Mouse (Mus musculus) forebrain, embryonic 16.5 days (tissue): ENCODE data around the gene Lypd6b. TPM values are rescaled to one million over a fixed set of nuclear protein-coding genes. Genes with fewer than 3 reads are reported as not detected.
A peak's percentile ranks its signal among the peaks of the same experiment; 100 is the strongest.

Experiments
- ATAC-seq: fragments of 200-750 bp; cut with Nextera tagmentation; 2 replicates; pipeline ENCODE4 v1.8.0; 2017; ENCODE audit warnings: mild to moderate bottlenecking, moderate library complexity
- H3K27ac ChIP-seq: fragments of 300-500 bp; sonication (generic); 2 replicates; pipeline ENCODE4 v1.5.1; 2014; ENCODE audit warnings: low read length, control low read depth
- H3K27me3 ChIP-seq: fragments of 300-500 bp; sonication (generic); replicated peaks from 2 replicates; pipeline ENCODE4 v1.6.1; 2014; ENCODE audit warnings: low read length; ENCODE audit not compliant: control insufficient read depth, insufficient read depth
- H3K36me3 ChIP-seq: fragments of 300-500 bp; sonication (generic); 2 replicates; pipeline ENCODE4 v1.6.1; 2014; ENCODE audit not compliant: control insufficient read depth, insufficient read depth
- H3K4me1 ChIP-seq: fragments of 300-500 bp; sonication (generic); replicated peaks from 2 replicates; pipeline ENCODE4 v1.6.1; 2014; ENCODE audit warnings: low read length; ENCODE audit not compliant: control insufficient read depth, insufficient read depth
- H3K4me2 ChIP-seq: fragments of 300-500 bp; sonication (generic); 2 replicates; pipeline ENCODE4 v1.6.1; 2014; ENCODE audit warnings: mild to moderate bottlenecking, low read length, control low read depth
- H3K4me3 ChIP-seq: fragments of 300-500 bp; sonication (generic); replicated peaks from 2 replicates; pipeline ENCODE4 v1.5.1; 2014; ENCODE audit warnings: mild to moderate bottlenecking, low read length, control low read depth
- H3K9ac ChIP-seq: fragments of 300-500 bp; sonication (generic); replicated peaks from 2 replicates; pipeline ENCODE4 v1.6.1; 2014; ENCODE audit warnings: low read depth, low read length, control low read depth
- H3K9me3 ChIP-seq: fragments of 300-500 bp; sonication (generic); 2 replicates; pipeline ENCODE4 v1.6.1; 2016; ENCODE audit warnings: low read length; ENCODE audit not compliant: control insufficient read depth
- WGBS: fragments of 180-500 bp; shearing (Covaris S2); extraction: QIAGEN DNeasy Blood & Tissue Kit; methylation state at CpG from one replicate; pipeline ENCODE4 v1.1.7; 2014; 5-methylcytosine and 5-hydroxymethylcytosine counted together
- polyA plus RNA-seq: library from polyadenylated mRNA; unstranded; fragments of >200 nt; fragmentation: Nextera tagmentation; extraction: Ambion mirVana; gene quantifications from 2 replicates; pipeline ENCODE4 v1.2.1, GENCODE M21; 2015

Gene Lypd6b
- polyA plus RNA-seq, 1 experiment from 2014 or later: 12.4 TPM

DNA sequence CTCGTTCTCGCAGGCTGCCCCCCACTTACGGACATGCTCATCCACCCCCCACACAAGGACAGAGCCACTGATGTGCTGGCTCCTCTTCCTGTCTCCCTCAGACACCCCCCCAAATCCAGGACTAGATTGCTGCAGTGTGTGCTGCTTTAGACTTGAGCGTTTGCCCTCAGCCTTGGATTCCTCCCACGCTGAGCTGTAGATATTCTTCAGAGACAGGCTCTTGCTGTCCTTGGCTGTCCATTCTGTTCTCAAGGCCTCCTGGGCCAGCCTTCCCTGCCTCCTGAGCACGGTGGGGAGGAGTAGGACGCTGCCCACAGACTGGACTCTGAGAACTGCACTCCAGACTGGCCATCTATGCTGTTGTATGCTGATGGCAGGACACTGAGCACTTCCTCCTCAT, 40.5 kb upstream of the Lypd6b start:
- Histone ChIP-seq H3K9me3 (no peaks in the 10 kb centered on the region), H3K4me3 (no peak overlapping the region), H3K4me1 (peaks cover 35% of the 10 kb centered on the region), H3K27ac (no peak overlapping the region), H3K36me3 (peaks cover 19% of the 10 kb centered on the region), H3K4me2 (no peak overlapping the region), H3K9ac (no peak overlapping the region), H3K27me3 (no peaks in the 10 kb centered on the region)
- ATAC-seq: no peak
- WGBS: 90% methylated on average over 7 of the region's 7 CpGs

- Histone ChIP-seq H3K9me3 (no peaks in the 10 kb centered on the region), H3K9ac (no peak overlapping the region), H3K36me3 (peaks cover 19% of the 10 kb centered on the region), H3K4me2 (no peak overlapping the region), H3K27ac (no peak overlapping the region), H3K4me3 (no peak overlapping the region), H3K4me1 (peaks cover 28% of the 10 kb centered on the region), H3K27me3 (no peaks in the 10 kb centered on the region)
- 90% methylated on average over 2 of the region's 2 CpGs for whole genome bisulfite sequencing
- no peak for ATAC-seq
Observed at GRCm38 (mm10) chr2:49747670-49748069, 39.8 kb upstream of the Lypd6b start.

DNA sequence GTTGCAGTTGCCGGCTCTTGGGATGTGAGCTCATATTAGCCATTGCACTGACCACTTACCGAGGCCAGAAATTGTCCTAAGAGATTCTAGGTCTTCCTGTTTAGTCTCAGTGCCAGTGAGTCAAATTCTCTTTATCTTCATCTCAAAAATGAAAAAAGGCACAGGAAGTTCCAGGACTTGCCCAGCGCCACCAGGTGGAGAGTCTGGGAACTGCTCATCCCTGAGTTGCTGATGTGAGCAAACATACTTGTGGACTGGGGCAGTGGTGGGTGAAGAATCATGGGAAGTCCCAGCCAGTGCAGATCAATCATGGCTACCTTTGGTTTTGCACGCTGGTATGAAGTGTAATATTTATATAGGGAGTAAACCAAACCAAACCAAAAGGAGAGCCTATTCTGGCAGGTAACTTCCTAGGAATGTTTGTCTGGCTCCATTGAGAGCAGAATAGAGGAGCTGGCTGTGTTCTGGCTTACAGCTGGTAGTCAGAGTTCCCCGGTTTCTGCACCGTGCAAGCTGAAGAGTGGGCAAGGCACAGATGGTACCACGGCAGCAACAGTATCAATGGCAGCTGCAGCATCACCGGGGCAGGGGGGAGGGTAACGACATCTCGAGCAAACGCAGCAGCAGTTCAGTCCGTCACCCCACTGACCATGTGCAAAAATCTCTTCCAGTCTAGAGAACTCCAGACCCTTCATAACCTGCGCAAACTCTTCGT, 38.7 kb upstream of the Lypd6b start:
- no peak overlapping the region for H3K27ac ChIP-seq
- ATAC-seq: no peak
- peaks cover 27% of the 10 kb centered on the region for H3K36me3 ChIP-seq
- H3K9ac ChIP-seq: no peak overlapping the region
- H3K9me3 ChIP-seq: no peaks in the 10 kb centered on the region
- H3K4me3 ChIP-seq: no peak overlapping the region
- H3K27me3 ChIP-seq: no peaks in the 10 kb centered on the region
- 75% methylated on average over 14 of the region's 14 CpGs for WGBS
- no peak overlapping the region for H3K4me2 ChIP-seq
- H3K4me1 ChIP-seq: peaks cover 17% of the 10 kb centered on the region

DNA sequence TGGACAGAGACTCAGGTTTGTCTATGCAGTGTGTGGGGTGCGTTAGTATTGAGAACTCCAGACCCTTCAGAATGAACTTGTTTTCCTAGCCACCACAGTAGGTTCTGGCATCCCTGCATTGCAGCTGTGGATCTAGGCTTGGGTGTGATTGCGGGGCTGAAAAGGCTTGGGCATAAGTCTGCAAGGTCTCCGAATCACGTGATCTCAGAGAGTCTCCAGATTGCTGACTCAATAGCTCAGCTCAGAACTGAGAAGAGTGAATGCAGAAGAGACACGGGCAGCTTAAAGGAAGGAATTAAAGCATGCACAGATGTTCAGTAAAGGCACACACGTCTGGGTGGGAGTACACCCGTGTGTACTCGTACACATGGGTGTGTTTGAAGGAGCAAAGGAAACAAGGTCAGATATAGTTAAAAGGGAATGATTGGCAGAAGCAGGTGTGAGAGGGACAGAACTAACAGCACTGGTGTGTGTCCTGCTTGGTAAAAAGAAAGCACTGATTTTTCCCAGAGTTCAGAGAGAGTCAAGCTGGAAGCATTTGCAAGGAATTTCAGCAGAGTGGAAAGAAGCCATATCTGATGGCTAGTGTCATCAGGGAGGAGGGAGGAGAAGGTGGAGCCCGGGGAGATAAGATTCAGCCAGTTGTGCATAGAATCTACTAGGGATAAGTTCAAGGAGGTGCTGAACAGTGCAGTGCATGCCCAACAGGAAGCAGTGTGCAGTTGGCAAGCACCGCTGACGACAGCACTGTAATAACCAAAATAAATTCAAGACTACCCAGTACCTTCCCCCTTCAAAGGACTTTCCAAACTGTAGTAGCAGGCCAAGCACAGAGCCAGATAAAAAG, 37.5 kb upstream of the Lypd6b start:
- peaks cover 30% of the 10 kb centered on the region for H3K36me3 ChIP-seq
- no peak overlapping the region for H3K9ac ChIP-seq
- H3K27ac ChIP-seq: no peak overlapping the region
- no peak overlapping the region for H3K4me2 ChIP-seq
- H3K9me3 ChIP-seq: no peaks in the 10 kb centered on the region
- WGBS: 87% methylated on average over 11 of the region's 11 CpGs
- peaks cover 12% of the 10 kb centered on the region for H3K4me1 ChIP-seq
- no peak for ATAC-seq
- H3K4me3 ChIP-seq: no peak overlapping the region
- no peaks in the 10 kb centered on the region for H3K27me3 ChIP-seq

GRCm38 (mm10) chr2:49751544-49752210, 35.8 kb upstream of the Lypd6b start:
- no peak overlapping the region for H3K9ac ChIP-seq
- 55% methylated on average over 10 of the region's 10 CpGs for WGBS
- H3K27me3 ChIP-seq: no peaks in the 10 kb centered on the region
- no peak overlapping the region for H3K4me3 ChIP-seq
- no peak overlapping the region for H3K4me2 ChIP-seq
- peak overlapping the region; percentile 25; the same call in 1 of the 2 replicates for H3K27ac ChIP-seq
- no peak for ATAC-seq
- H3K4me1 ChIP-seq: peaks cover 13% of the 10 kb centered on the region
- H3K36me3 ChIP-seq: peaks cover 27% of the 10 kb centered on the region
- H3K9me3 ChIP-seq: no peaks in the 10 kb centered on the region

DNA sequence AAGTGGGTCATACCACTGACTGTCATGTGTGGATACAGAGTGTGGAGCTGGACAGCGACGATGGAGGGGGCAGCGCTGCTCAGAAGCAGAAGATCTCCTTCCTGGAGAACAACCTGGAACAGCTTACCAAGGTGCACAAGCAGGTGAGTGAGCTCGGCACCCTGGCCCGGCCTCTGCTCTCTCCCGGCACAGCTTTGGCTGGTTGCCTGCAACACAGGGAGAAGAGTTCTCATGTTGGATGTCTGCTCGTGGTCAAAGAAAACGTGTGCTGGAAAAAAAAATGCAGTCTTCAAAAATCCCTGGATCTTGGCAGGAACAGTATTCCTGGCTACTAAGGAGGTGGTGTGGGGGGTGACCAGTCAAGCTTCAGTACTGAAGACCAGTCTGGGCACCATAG, 35.3 kb upstream of the Lypd6b start:
- WGBS: 90% methylated on average over 8 of the region's 8 CpGs
- Histone ChIP-seq H3K27me3 (no peaks in the 10 kb centered on the region), H3K27ac (no peak overlapping the region), H3K9ac (no peak overlapping the region), H3K9me3 (no peaks in the 10 kb centered on the region), H3K36me3 (peaks cover 24% of the 10 kb centered on the region), H3K4me2 (no peak overlapping the region), H3K4me3 (no peak overlapping the region), H3K4me1 (peaks cover 13% of the 10 kb centered on the region)
- ATAC-seq: no peak

GRCm38 (mm10) chr2:49753062-49753461, 34.4 kb upstream of the Lypd6b start:
- no peak overlapping the region for H3K4me3 ChIP-seq
- H3K9me3 ChIP-seq: no peaks in the 10 kb centered on the region
- H3K4me1 ChIP-seq: peaks cover 16% of the 10 kb centered on the region
- peaks cover 24% of the 10 kb centered on the region for H3K36me3 ChIP-seq
- H3K4me2 ChIP-seq: no peak overlapping the region
- H3K27ac ChIP-seq: 0 out of 2 replicates have a peak overlapping the region, but pooled peaks have one; percentile 14
- 95% methylated on average over 3 of the region's 3 CpGs for WGBS
- no peak overlapping the region for H3K9ac ChIP-seq
- H3K27me3 ChIP-seq: no peaks in the 10 kb centered on the region
- ATAC-seq: no peak

DNA sequence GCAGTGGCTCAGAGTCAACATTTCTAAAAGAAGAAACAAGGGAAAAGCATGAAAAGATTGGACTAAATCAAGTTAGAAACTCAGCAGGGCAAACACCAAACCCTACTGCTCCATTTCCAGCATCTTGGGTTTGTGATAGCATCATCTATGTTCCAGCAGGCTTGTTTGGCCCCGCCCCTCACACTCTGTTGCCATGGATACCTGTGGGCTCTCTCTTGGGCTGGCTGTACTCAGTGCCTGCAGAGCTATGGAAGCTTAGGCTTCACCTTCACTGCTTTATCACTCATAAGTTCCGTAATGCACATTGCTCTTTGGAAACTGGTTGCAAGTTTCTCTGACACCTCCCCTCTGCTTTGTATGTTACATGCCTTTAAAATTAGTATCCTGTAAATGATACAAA, 32.4 kb upstream of the Lypd6b start:
- H3K4me1 ChIP-seq: peaks cover 16% of the 10 kb centered on the region
- no peaks in the 10 kb centered on the region for H3K27me3 ChIP-seq
- H3K36me3 ChIP-seq: peaks cover 27% of the 10 kb centered on the region
- ATAC-seq: peak; percentile 71
- no peak overlapping the region for H3K4me2 ChIP-seq
- no peak overlapping the region for H3K9ac ChIP-seq
- WGBS: 55% methylated on average over 2 of the region's 2 CpGs
- no peaks in the 10 kb centered on the region for H3K9me3 ChIP-seq
- H3K27ac ChIP-seq: no peak overlapping the region
- no peak overlapping the region for H3K4me3 ChIP-seq

- Histone ChIP-seq H3K4me1 (peaks cover 7% of the 10 kb centered on the region; the same call in 1 of the 2 replicates), H3K4me2 (no peak overlapping the region), H3K9ac (no peak overlapping the region), H3K27ac (no peak overlapping the region), H3K27me3 (no peaks in the 10 kb centered on the region), H3K4me3 (no peak overlapping the region), H3K9me3 (no peaks in the 10 kb centered on the region), H3K36me3 (peaks cover 38% of the 10 kb centered on the region)
- WGBS: 76% methylated on average over 7 of the region's 7 CpGs
- ATAC-seq: peak; percentile 32; the same call in 1 of the 2 replicates
Observed at GRCm38 (mm10) chr2:49757616-49758015, 29.9 kb upstream of the Lypd6b start.
